Mouse (Mus musculus): ENCODE results near the gene Dusp23.

Dusp23 gene

GRCm38 (mm10) chr1:172619235-172619634 is 13.5 kb downstream of the Dusp23 start:
- peak; percentile 82 for DNase-seq

GRCm38 (mm10) chr1:172618141-172618540 is 14.6 kb downstream of the Dusp23 start:
- no peak for DNase-seq

GRCm38 (mm10) chr1:172617365-172618076 is 15.2 kb downstream of the Dusp23 start:
- DNase-seq = no peak

GRCm38 (mm10) chr1:172616537-172617300 is 16.0 kb downstream of the Dusp23 start:
- no peak for DNase-seq

GRCm38 (mm10) chr1:172615412-172615811 is 17.4 kb downstream of the Dusp23 start:
- DNase-seq = no peak

- no peak for DNase-seq
These were observed 18.1 kb downstream of the Dusp23 start for GRCm38 (mm10) chr1:172614654-172615053.

GRCm38 (mm10) chr1:172612745-172613144 is 20.0 kb downstream of the Dusp23 start:
- DNase-seq = no peak

- no peak for DNase-seq
These were observed 21.5 kb downstream of the Dusp23 start for GRCm38 (mm10) chr1:172611304-172611703.

GRCm38 (mm10) chr1:172602326-172602725 is 30.4 kb downstream of the Dusp23 start, which contains the start of gene Fcrl6:
Fcrl6 (minus strand) TSS chr1:172602551.
- no peak for DNase-seq

GRCm38 (mm10) chr1:172594495-172594894 is 38.3 kb downstream of the Dusp23 start:
- peak; percentile 45 for DNase-seq

GRCm38 (mm10) chr1:172593956-172594355 is 38.8 kb downstream of the Dusp23 start:
- DNase-seq = no peak

GRCm38 (mm10) chr1:172593321-172593720 is 39.4 kb downstream of the Dusp23 start:
- DNase-seq = no peak

GRCm38 (mm10) chr1:172590385-172590784 is 42.4 kb downstream of the Dusp23 start, which contains the start of gene Slamf8:
Slamf8 (minus strand) TSS chr1:172590568.
- no peak for DNase-seq

- DNase-seq = no peak
These were observed 46.9 kb downstream of the Dusp23 start for GRCm38 (mm10) chr1:172585612-172586567.

GRCm38 (mm10) chr1:172585026-172585425 is 47.7 kb downstream of the Dusp23 start:
- no peak for DNase-seq

- no peak for DNase-seq
These were observed 48.5 kb downstream of the Dusp23 start for GRCm38 (mm10) chr1:172584271-172584670.

GRCm38 (mm10) chr1:172582436-172582835 is 50.3 kb downstream of the Dusp23 start:
- DNase-seq = no peak

All from thymus, postnatal 4 days (tissue).